In genomic region chr7:105735464-105735863, GRCm38 (mm10) we compare ENCODE assay signal across 1 mouse cellular context.
TF ChIP-seq lines count a peak whose summit lies in the region.

No protein-coding gene starts in this region.

TF ChIP-seq in MEL, 35 proteins besides CTCF, POLR2A, EP300 and RAD21:
- TF ChIP-seq ZNF384 (IDR thresholded peaks at IDR 0.05; ENCODE audit: low read depth, low read length): peak; percentile 71
